Mouse (Mus musculus) MEL (cell line): ENCODE data around the gene Plet1. TPM values are rescaled to one million over a fixed set of nuclear protein-coding genes. Genes with fewer than 3 reads are reported as not detected.

Source experiments
- DNase-seq: peaks from one replicate; pipeline ENCODE4 v3.0.0; 2011; ENCODE audit warnings: low read depth, low spot score
- H3K27ac ChIP-seq: 2 replicates; pipeline ENCODE4 v1.5.1; 2012; ENCODE audit warnings: low read depth, mild to moderate bottlenecking, control low read depth, low read length, moderate library complexity; ENCODE audit not compliant: control insufficient read depth
- H3K27me3 ChIP-seq, 2 experiments: fragments of 150-350 bp in 1 of 2; sonication (generic) in 1 of 2; 2 replicates each; pipeline ENCODE4 v1.6.1; 2012; ENCODE audit warnings: low read length in 2 of 2, mild to moderate bottlenecking in 2 of 2, improper control_type of control experiment in 1 of 2, moderate library complexity in 1 of 2; ENCODE audit not compliant: insufficient read depth in 2 of 2, control insufficient read depth in 1 of 2
- H3K36me3 ChIP-seq, 2 experiments: 2 replicates each; pipeline ENCODE4 v1.6.1; 2012 to 2014; ENCODE audit warnings: low read length in 2 of 2, improper control_type of control experiment in 1 of 2, inconsistent platforms in 1 of 2, mild to moderate bottlenecking in 1 of 2; ENCODE audit not compliant: insufficient read depth in 2 of 2, control insufficient read depth in 1 of 2
- H3K4me1 ChIP-seq, 2 experiments: fragments of 150-350 bp in 1 of 2; sonication (generic) in 1 of 2; 2 replicates each; pipeline ENCODE4 v1.6.1; 2012; ENCODE audit warnings: low read length in 2 of 2, improper control_type of control experiment in 1 of 2, mild to moderate bottlenecking in 1 of 2; ENCODE audit not compliant: insufficient read depth in 2 of 2, control insufficient read depth in 1 of 2
- H3K4me3 ChIP-seq, 2 experiments: fragments of 150-350 bp in 1 of 2; sonication (generic) in 1 of 2; 2 replicates each; pipeline ENCODE4 v1.5.1; 2012; ENCODE audit warnings: low read depth in 2 of 2, low read length in 2 of 2, mild to moderate bottlenecking in 2 of 2, moderate library complexity in 2 of 2, control low read depth in 1 of 2, improper control_type of control experiment in 1 of 2; ENCODE audit not compliant: control insufficient read depth in 1 of 2, insufficient read depth in 1 of 2
- H3K79me2 ChIP-seq: 2 replicates; pipeline ENCODE4 v1.6.1; 2012; ENCODE audit warnings: mild to moderate bottlenecking, low read length, moderate library complexity; ENCODE audit not compliant: control insufficient read depth, poor library complexity, insufficient read depth
- H3K9ac ChIP-seq: 2 replicates; pipeline ENCODE4 v1.6.1; 2012; ENCODE audit warnings: low read depth, mild to moderate bottlenecking, control low read depth, low read length, moderate library complexity; ENCODE audit not compliant: control insufficient read depth, poor library complexity, severe bottlenecking
- H3K9me3 ChIP-seq: fragments of 150-350 bp; sonication (generic); replicated peaks from 2 replicates; pipeline ENCODE4 v1.6.1; 2012; ENCODE audit warnings: mild to moderate bottlenecking, low read length, improper control_type of control experiment, moderate library complexity; ENCODE audit not compliant: insufficient read depth
- BHLHE40 ChIP-seq: IDR thresholded peaks from 2 replicates; pipeline ENCODE4 v1.6.1; 2012; ENCODE audit warnings: low read depth, mild to moderate bottlenecking, inconsistent platforms, low read length, improper control_type of control experiment, borderline replicate concordance
- CHD1 ChIP-seq: IDR thresholded peaks from 2 replicates; pipeline ENCODE4 v1.6.1; 2012; ENCODE audit warnings: low read depth, mild to moderate bottlenecking, inconsistent platforms, low read length, improper control_type of control experiment
- CHD2 ChIP-seq: IDR thresholded peaks from 2 replicates; pipeline ENCODE4 v1.6.1; 2011; ENCODE audit warnings: low read length, improper control_type of control experiment
- CTCF ChIP-seq, 3 experiments: IDR thresholded peaks in 2 of 3; conservative IDR thresholded peaks in 1 of 3; 2 replicates each; pipeline ENCODE4 v1.5.1; 2011 to 2012; ENCODE audit warnings: low read length in 3 of 3, low read depth in 2 of 3, mild to moderate bottlenecking in 2 of 3, improper control_type of control experiment in 1 of 3, inconsistent platforms in 1 of 3, mixed read lengths in 1 of 3, moderate library complexity in 1 of 3; ENCODE audit not compliant: control insufficient read depth in 1 of 3, insufficient read depth in 1 of 3, poor library complexity in 1 of 3, severe bottlenecking in 1 of 3
- E2F4 ChIP-seq: IDR thresholded peaks from 2 replicates; pipeline ENCODE4 v1.6.1; 2011; ENCODE audit warnings: low read depth, low read length, improper control_type of control experiment, borderline replicate concordance
- ELF1 ChIP-seq: IDR thresholded peaks from 2 replicates; pipeline ENCODE4 v1.6.1; 2014; ENCODE audit warnings: low read depth, mild to moderate bottlenecking, inconsistent platforms, low read length, improper control_type of control experiment, moderate library complexity
- EP300 ChIP-seq, 2 experiments: IDR thresholded peaks; 2 replicates each; pipeline ENCODE4 v1.6.1; 2011; ENCODE audit warnings: improper control_type of control experiment in 2 of 2, low read length in 2 of 2, low read depth in 1 of 2, mild to moderate bottlenecking in 1 of 2
- ETS1 ChIP-seq: IDR thresholded peaks from 2 replicates; pipeline ENCODE4 v1.6.1; 2012; ENCODE audit warnings: low read depth, mild to moderate bottlenecking, inconsistent platforms, low read length, improper control_type of control experiment, moderate library complexity
- HCFC1 ChIP-seq: IDR thresholded peaks from 2 replicates; pipeline ENCODE4 v1.6.1; 2012; ENCODE audit warnings: low read depth, mild to moderate bottlenecking, inconsistent platforms, low read length, improper control_type of control experiment, moderate library complexity
- JUND ChIP-seq: IDR thresholded peaks from 2 replicates; pipeline ENCODE4 v1.6.1; 2011; ENCODE audit warnings: low read depth, mild to moderate bottlenecking, improper control_type of control experiment, low read length
- MAFK ChIP-seq: IDR thresholded peaks from 2 replicates; pipeline ENCODE4 v1.6.1; 2011; ENCODE audit warnings: low read depth, mild to moderate bottlenecking, low read length, improper control_type of control experiment, borderline replicate concordance
- MXI1 ChIP-seq: IDR thresholded peaks from 2 replicates; pipeline ENCODE4 v1.6.1; 2011; ENCODE audit warnings: mild to moderate bottlenecking, low read depth, low read length, improper control_type of control experiment
- MYB ChIP-seq: IDR thresholded peaks from 2 replicates; pipeline ENCODE4 v1.6.1; 2011; ENCODE audit warnings: mild to moderate bottlenecking, low read depth, low read length, improper control_type of control experiment
- NRF1 ChIP-seq: IDR thresholded peaks from 2 replicates; pipeline ENCODE4 v1.6.1; 2014; ENCODE audit warnings: low read depth, mild to moderate bottlenecking, inconsistent platforms, low read length, improper control_type of control experiment, moderate library complexity; ENCODE audit not compliant: poor library complexity, insufficient read depth, severe bottlenecking
- POLR2AphosphoS5 ChIP-seq: IDR thresholded peaks from 2 replicates; pipeline ENCODE4 v1.6.1; 2012; ENCODE audit warnings: low read depth, borderline replicate concordance, mild to moderate bottlenecking, inconsistent platforms, low read length, moderate library complexity, mixed read lengths
- RAD21 ChIP-seq: IDR thresholded peaks from 2 replicates; pipeline ENCODE4 v1.6.1; 2011; ENCODE audit warnings: mild to moderate bottlenecking, low read depth, low read length, improper control_type of control experiment
- RCOR1 ChIP-seq: IDR thresholded peaks from 2 replicates; pipeline ENCODE4 v1.6.1; 2012; ENCODE audit warnings: low read depth, mild to moderate bottlenecking, inconsistent platforms, low read length, improper control_type of control experiment
- TCF12 ChIP-seq: IDR thresholded peaks from 2 replicates; pipeline ENCODE4 v1.6.1; 2014; ENCODE audit warnings: low read depth, mild to moderate bottlenecking, inconsistent platforms, low read length, improper control_type of control experiment, moderate library complexity
- USF1 ChIP-seq: IDR thresholded peaks from 2 replicates; pipeline ENCODE4 v1.6.1; 2014; ENCODE audit warnings: low read depth, mild to moderate bottlenecking, inconsistent platforms, low read length, improper control_type of control experiment, moderate library complexity
- ZC3H11A ChIP-seq: IDR thresholded peaks from 2 replicates; pipeline ENCODE4 v1.6.1; 2012; ENCODE audit warnings: low read depth, mild to moderate bottlenecking, inconsistent platforms, low read length, improper control_type of control experiment
- ZMIZ1 ChIP-seq: IDR thresholded peaks from 2 replicates; pipeline ENCODE4 v1.6.1; 2012; ENCODE audit warnings: low read depth, mild to moderate bottlenecking, inconsistent platforms, low read length, improper control_type of control experiment, moderate library complexity
- ZNF384 ChIP-seq: IDR thresholded peaks from 2 replicates; pipeline ENCODE4 v1.6.1; 2012; ENCODE audit warnings: low read depth, mild to moderate bottlenecking, inconsistent platforms, low read length, improper control_type of control experiment
- polyA plus RNA-seq, 2 experiments: library from polyadenylated mRNA; stranded (reverse) in 1 of 2; unstranded in 1 of 2; fragments of >175 nt in 1 of 2; fragments of >200 nt in 1 of 2; gene quantifications; 2 replicates each; pipeline versions ENCODE4 v1.2.1 to v1.2.4; 2012; ENCODE audit warnings: low replicate concordance in 2 of 2, low read depth in 1 of 2; ENCODE audit not compliant: insufficient read length in 2 of 2, insufficient read depth in 1 of 2, missing spikeins in 1 of 2
- total RNA-seq: library from RNA; depleted of rRNA; stranded (reverse); fragments of 300-350 nt; gene quantifications from 2 replicates; pipeline ENCODE4 v1.2.3, GENCODE M21; 2012

Plet1 gene
- total and polyA plus RNA-seq, 3 experiments, result 0.12 to 0.81 TPM; not detected in 1

DNA sequence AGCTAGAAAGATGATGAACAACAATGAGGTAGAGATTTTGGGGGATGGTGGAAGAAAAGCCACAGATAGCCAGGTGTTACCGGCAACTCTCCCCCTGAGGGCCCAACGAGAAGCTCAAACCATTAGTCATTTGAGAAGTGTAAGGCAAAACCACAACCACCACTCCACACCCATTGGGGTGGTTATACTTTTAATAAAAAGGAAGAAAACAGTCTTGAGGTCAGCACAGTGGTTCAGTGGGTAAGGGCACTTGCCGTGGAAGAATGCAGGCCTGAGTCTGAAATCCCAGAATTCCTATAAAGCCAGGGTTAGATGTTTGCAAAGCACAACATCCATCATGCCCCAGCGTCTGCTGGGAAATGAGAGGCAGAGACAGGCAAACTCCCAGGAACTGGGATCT, 43.0 kb downstream of the Plet1 start (continued):
- no peak for TF ChIP-seq RCOR1

DNA sequence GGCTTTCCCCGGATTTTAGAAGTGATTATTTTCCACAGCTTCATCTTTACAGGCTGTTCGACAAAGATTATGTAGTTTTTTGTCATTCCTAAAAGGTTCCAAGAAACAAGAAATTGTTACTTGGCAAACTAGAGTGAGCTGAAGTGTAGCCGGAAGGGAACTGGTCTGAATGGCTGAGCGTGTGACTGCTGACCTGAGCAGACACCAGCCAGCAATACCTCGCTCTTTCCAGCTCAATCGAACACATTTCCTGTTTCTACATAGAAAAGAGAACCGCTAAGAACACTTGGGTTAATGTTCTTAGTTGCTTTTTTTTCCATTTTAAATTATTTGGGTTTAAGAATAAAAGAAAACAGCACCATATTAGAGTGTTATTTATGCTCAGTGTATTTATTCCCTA, 45.8 kb downstream of the Plet1 start:
- H3K9ac ChIP-seq, result no peak overlapping the region
- H3K4me3 ChIP-seq, result no peak overlapping the region
- DNase-seq, result no peak
- H3K4me1 ChIP-seq, result peaks cover 2 to 14% of the 10 kb centered on the region in 2 experiments; a peak in 3 of 4 replicates
- H3K27ac ChIP-seq, result no peak overlapping the region
- peaks cover 0 to 3% of the 10 kb centered on the region in 2 experiments; a peak in 2 of 4 replicates for H3K27me3 ChIP-seq
- peaks cover 0 to 5% of the 10 kb centered on the region in 2 experiments; a peak in 2 of 4 replicates for H3K36me3 ChIP-seq
- TF ChIP-seq TCF12 (no peak), NRF1 (no peak), MXI1 (no peak), USF1 (no peak), CHD1 (no peak), POLR2AphosphoS5 (no peak), BHLHE40 (no peak), RCOR1 (no peak), ZC3H11A (no peak)
- TF ChIP-seq, all 39 proteins: peak for 0
- no peaks in the 10 kb centered on the region for H3K79me2 ChIP-seq
- H3K9me3 ChIP-seq, result no peaks in the 10 kb centered on the region

DNA sequence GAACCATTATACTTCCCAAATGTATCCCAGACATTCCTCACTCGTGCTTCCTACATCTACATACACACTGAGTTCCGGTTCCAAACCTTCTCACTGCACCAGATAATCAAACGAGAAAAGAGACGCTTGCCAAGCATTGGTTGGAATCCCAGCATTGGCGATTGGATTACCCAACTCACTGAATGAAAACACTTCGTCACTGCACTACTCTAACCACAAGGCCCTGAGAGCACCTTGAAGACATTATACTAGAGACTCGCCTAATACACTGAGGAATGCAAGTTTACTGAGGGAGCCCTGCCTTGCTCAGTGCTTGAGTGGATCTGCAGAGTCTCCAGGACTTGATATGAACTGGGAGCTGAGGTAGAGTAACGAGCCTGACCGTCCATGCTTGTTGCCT, 48.1 kb downstream of the Plet1 start:
- TF ChIP-seq TCF12, result no peak
- no peak overlapping the region for H3K9ac ChIP-seq
- H3K4me3 ChIP-seq, result no peak overlapping the region
- H3K9me3 ChIP-seq, result no peaks in the 10 kb centered on the region
- H3K27me3 ChIP-seq, result peaks cover 0 to 3% of the 10 kb centered on the region in 2 experiments; a peak in 2 of 4 replicates
- H3K4me1 ChIP-seq, result peaks cover 0 to 3% of the 10 kb centered on the region in 2 experiments; a peak in 2 of 4 replicates
- DNase-seq, result no peak
- H3K79me2 ChIP-seq, result no peaks in the 10 kb centered on the region
- no peak overlapping the region for H3K27ac ChIP-seq
- H3K36me3 ChIP-seq, result no peaks in the 10 kb centered on the region; a peak in 1 of 4 replicates

DNA sequence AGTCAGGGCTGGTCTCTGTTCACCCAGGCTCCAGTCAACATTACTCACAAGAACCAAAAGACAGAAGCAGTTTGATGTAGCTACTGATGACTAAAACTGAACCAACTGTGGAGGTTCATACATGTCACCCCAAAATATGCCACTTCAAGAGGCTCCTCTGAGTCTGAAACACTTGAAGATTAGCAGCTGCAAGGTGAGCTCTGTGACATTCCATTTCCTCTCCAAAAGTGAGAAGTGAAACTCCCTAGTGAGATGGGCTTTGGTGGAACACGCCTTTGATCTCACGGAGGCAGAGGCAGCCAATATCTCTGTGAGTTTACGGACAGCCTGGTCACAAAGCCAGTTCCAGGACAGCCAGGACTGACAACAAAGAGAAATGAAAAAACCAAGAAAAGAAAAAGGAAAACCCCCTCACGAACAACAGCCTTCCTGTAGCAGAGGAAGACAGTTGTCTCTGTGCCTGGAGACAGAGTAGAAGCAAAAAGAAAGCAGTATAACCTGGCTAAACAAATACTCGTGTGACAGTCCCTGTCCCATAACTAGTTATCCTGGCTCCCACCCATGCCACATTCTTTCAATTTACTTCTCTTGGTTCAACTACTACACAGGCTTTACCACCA, 53.6 kb downstream of the Plet1 start:
- no peaks in the 10 kb centered on the region; a peak in 1 of 4 replicates for H3K4me1 ChIP-seq
- H3K4me3 ChIP-seq, result no peak overlapping the region
- no peaks in the 10 kb centered on the region for H3K9me3 ChIP-seq
- H3K27ac ChIP-seq, result no peak overlapping the region
- no peaks in the 10 kb centered on the region for H3K27me3 ChIP-seq
- no peak overlapping the region for H3K9ac ChIP-seq
- H3K79me2 ChIP-seq, result no peaks in the 10 kb centered on the region
- DNase-seq, result no peak
- H3K36me3 ChIP-seq, result peaks cover 0 to 4% of the 10 kb centered on the region in 2 experiments; a peak in 2 of 4 replicates
- TF ChIP-seq ZMIZ1 (no peak), ETS1 (no peak), NRF1 (no peak), HCFC1 (no peak), E2F4 (no peak), ZNF384 (no peak), CHD1 (no peak), ELF1 (no peak), MYB (no peak), MAFK (no peak), CTCF (IDR thresholded peaks at IDR 0.05 in 2 of 3, conservative IDR thresholded peaks at IDR 0.05 in 1 of 3; ENCODE audit: control insufficient read depth in 1 of 3, insufficient read depth in 1 of 3, low read depth in 2 of 3, low read length in 3 of 3, poor library complexity in 1 of 3, severe bottlenecking in 1 of 3) (no peak), JUND (no peak), EP300 (IDR thresholded peaks at IDR 0.05; ENCODE audit: low read depth in 1 of 2, low read length in 2 of 2) (no peak), CHD2 (no peak), RAD21 (no peak)
